Mouse (Mus musculus) gastrocnemius, postnatal 4 days (tissue): ENCODE data around the gene Camk1d. TPM values are rescaled to one million over a fixed set of nuclear protein-coding genes. Genes with fewer than 3 reads are reported as not detected.

Source experiments
- DNase-seq, 2 experiments: peaks; one replicate each; pipeline ENCODE4 v3.0.0; 2021 to 2022; ENCODE audit warnings: low spot score in 2 of 2, mixed read lengths in 2 of 2
- total RNA-seq, 2 experiments: library from RNA; stranded (reverse); gene quantifications; 2 replicates each; pipeline ENCODE4 v1.2.3; 2021

Camk1d gene
- total RNA-seq, 2 experiments from 2014 or later: 6.4 to 8.2 TPM

- no peak for DNase-seq
Measured at GRCm38 (mm10) chr2:5345344-5345743, 369.0 kb downstream of the Camk1d start.

GRCm38 (mm10) chr2:5327533-5328250 lies 386.6 kb downstream of the Camk1d start:
- DNase-seq: no peak

- no peak for DNase-seq
Measured at GRCm38 (mm10) chr2:5324806-5325205, 389.5 kb downstream of the Camk1d start.

- no peak for DNase-seq
Measured at GRCm38 (mm10) chr2:5321660-5322295, 392.5 kb downstream of the Camk1d start.

GRCm38 (mm10) chr2:5319138-5319537 lies 395.2 kb downstream of the Camk1d start:
- DNase-seq: no peak

- no peak for DNase-seq
Measured at GRCm38 (mm10) chr2:5316763-5317162, 397.6 kb downstream of the Camk1d start.

GRCm38 (mm10) chr2:5316217-5316616 lies 398.1 kb downstream of the Camk1d start:
- no peak for DNase-seq

- DNase-seq: no peak
Measured at GRCm38 (mm10) chr2:5315291-5315828, 399.0 kb downstream of the Camk1d start.

GRCm38 (mm10) chr2:5314530-5315166 lies 399.7 kb downstream of the Camk1d start:
- DNase-seq: no peak

GRCm38 (mm10) chr2:5305156-5305555 lies 409.2 kb downstream of the Camk1d start:
- DNase-seq: no peak

GRCm38 (mm10) chr2:5304451-5304850 lies 409.9 kb downstream of the Camk1d start:
- no peak for DNase-seq

- DNase-seq: no peak
Measured at GRCm38 (mm10) chr2:5301286-5301685, 413.0 kb downstream of the Camk1d start.

GRCm38 (mm10) chr2:5298071-5298470 lies 416.2 kb downstream of the Camk1d start:
- no peak for DNase-seq

GRCm38 (mm10) chr2:5296749-5297545 lies 417.4 kb downstream of the Camk1d start:
- DNase-seq: no peak

GRCm38 (mm10) chr2:5295098-5295497 lies 419.2 kb downstream of the Camk1d start:
- DNase-seq: no peak

GRCm38 (mm10) chr2:5294451-5294850 lies 419.9 kb downstream of the Camk1d start:
- DNase-seq: no peak

GRCm38 (mm10) chr2:5288593-5288992 lies 425.7 kb downstream of the Camk1d start:
- DNase-seq: no peak

- DNase-seq: no peak
Measured at GRCm38 (mm10) chr2:5287044-5287380, 427.3 kb downstream of the Camk1d start.

- no peak for DNase-seq
Measured at GRCm38 (mm10) chr2:5286189-5287043, 427.9 kb downstream of the Camk1d start.

- no peak for DNase-seq
Measured at GRCm38 (mm10) chr2:5284351-5284750, 430.0 kb downstream of the Camk1d start.
